Mouse (Mus musculus) embryo, embryonic 10 days (tissue): ENCODE results near the gene Ramp1.

Experiments
- DNase-seq: peaks from one replicate; pipeline ENCODE4 v3.0.0-alpha.2; 2015; ENCODE audit warnings: low spot score

Ramp1 gene

GRCm38 (mm10) chr1:91199793-91200192 is 20.2 kb downstream of the Ramp1 start:
- no peak for DNase-seq

- no peak for DNase-seq
These were observed 21.5 kb downstream of the Ramp1 start for GRCm38 (mm10) chr1:91201122-91201521.

GRCm38 (mm10) chr1:91204221-91204765 is 24.7 kb downstream of the Ramp1 start:
- DNase-seq = no peak

GRCm38 (mm10) chr1:91205651-91206050 is 26.0 kb downstream of the Ramp1 start:
- no peak for DNase-seq

- no peak for DNase-seq
These were observed 26.7 kb downstream of the Ramp1 start for GRCm38 (mm10) chr1:91206336-91206735.

- no peak for DNase-seq
These were observed 27.3 kb downstream of the Ramp1 start for GRCm38 (mm10) chr1:91206873-91207272.

- DNase-seq = no peak
These were observed 27.9 kb downstream of the Ramp1 start for GRCm38 (mm10) chr1:91207334-91208074.

GRCm38 (mm10) chr1:91209343-91209742 is 29.7 kb downstream of the Ramp1 start:
- DNase-seq = no peak

- no peak for DNase-seq
These were observed 30.2 kb downstream of the Ramp1 start for GRCm38 (mm10) chr1:91209785-91210184.

- peak; percentile 73 for DNase-seq
These were observed 31.5 kb downstream of the Ramp1 start for GRCm38 (mm10) chr1:91211099-91211498.

- DNase-seq = no peak
These were observed 32.0 kb downstream of the Ramp1 start for GRCm38 (mm10) chr1:91211591-91212008.

- DNase-seq = no peak
These were observed 35.6 kb downstream of the Ramp1 start for GRCm38 (mm10) chr1:91215264-91215663.

GRCm38 (mm10) chr1:91215981-91216380 is 36.4 kb downstream of the Ramp1 start:
- DNase-seq = no peak

- DNase-seq = no peak
These were observed 37.1 kb downstream of the Ramp1 start for GRCm38 (mm10) chr1:91216504-91217267.

- no peak for DNase-seq
These were observed 40.2 kb downstream of the Ramp1 start for GRCm38 (mm10) chr1:91219641-91220321.

GRCm38 (mm10) chr1:91220322-91220672 is 40.7 kb downstream of the Ramp1 start:
- no peak for DNase-seq

- no peak for DNase-seq
These were observed 46.9 kb downstream of the Ramp1 start for GRCm38 (mm10) chr1:91226562-91226961.

GRCm38 (mm10) chr1:91227381-91228054 is 47.9 kb downstream of the Ramp1 start:
- DNase-seq = no peak

- no peak for DNase-seq
These were observed 51.5 kb downstream of the Ramp1 start for GRCm38 (mm10) chr1:91231142-91231541.

GRCm38 (mm10) chr1:91231896-91232295 is 52.3 kb downstream of the Ramp1 start:
- no peak for DNase-seq

- DNase-seq = no peak
These were observed 55.8 kb downstream of the Ramp1 start for GRCm38 (mm10) chr1:91235395-91235794.

- no peak for DNase-seq
These were observed 58.1 kb downstream of the Ramp1 start for GRCm38 (mm10) chr1:91237676-91238075.
